Mouse (Mus musculus): ENCODE measurements around the gene Jkamp. TPM values are rescaled to one million over a fixed set of nuclear protein-coding genes. Genes with fewer than 3 reads are reported as not detected.

Jkamp gene
- polyA plus RNA-seq, 1 experiment from 2014 or later = 65.0 TPM

- Histone ChIP-seq H3K4me2 (ENCODE audit: low read depth, low read length) (no peak overlapping the region), H3K9ac (ENCODE audit: low read length) (no peak overlapping the region), H3K27me3 (ENCODE audit: control insufficient read depth, insufficient read depth, low read depth, low read length) (no peaks in the 10 kb centered on the region), H3K27ac (ENCODE audit: low read length) (no peak overlapping the region), H3K9me3 (ENCODE audit: control insufficient read depth, low read length) (peaks cover 4% of the 10 kb centered on the region), H3K4me1 (replicated peaks; ENCODE audit: control insufficient read depth, insufficient read depth, low read length) (no peaks in the 10 kb centered on the region), H3K4me3 (ENCODE audit: low read length) (no peak overlapping the region), H3K36me3 (ENCODE audit: control insufficient read depth, insufficient read depth, low read length) (no peaks in the 10 kb centered on the region)
- WGBS = 72% methylated on average over 6 of the region's 6 CpGs
- no peak for ATAC-seq (ENCODE audit: low read depth)
Observed at GRCm38 (mm10) chr12:72052571-72052970, 32.8 kb upstream of the Jkamp start.

GRCm38 (mm10) chr12:72053303-72053702 lies 32.1 kb upstream of the Jkamp start:
- H3K4me3 ChIP-seq (ENCODE audit: low read length) = no peak overlapping the region
- H3K36me3 ChIP-seq (ENCODE audit: control insufficient read depth, insufficient read depth, low read length) = no peaks in the 10 kb centered on the region
- H3K9me3 ChIP-seq (ENCODE audit: control insufficient read depth, low read length) = peaks cover 4% of the 10 kb centered on the region
- no peaks in the 10 kb centered on the region for H3K4me1 ChIP-seq (replicated peaks; ENCODE audit: control insufficient read depth, insufficient read depth, low read length)
- ATAC-seq (ENCODE audit: low read depth) = no peak
- H3K27me3 ChIP-seq (ENCODE audit: control insufficient read depth, insufficient read depth, low read depth, low read length) = no peaks in the 10 kb centered on the region
- H3K4me2 ChIP-seq (ENCODE audit: low read depth, low read length) = no peak overlapping the region
- WGBS = 34% methylated on average over 6 of the region's 6 CpGs
- H3K9ac ChIP-seq (ENCODE audit: low read length) = no peak overlapping the region
- no peak overlapping the region for H3K27ac ChIP-seq (ENCODE audit: low read length)

- peaks cover 4% of the 10 kb centered on the region for H3K9me3 ChIP-seq (ENCODE audit: control insufficient read depth, low read length)
- 36% methylated on average over 6 of the region's 6 CpGs for WGBS
- H3K4me2 ChIP-seq (ENCODE audit: low read depth, low read length) = no peak overlapping the region
- no peak overlapping the region for H3K4me3 ChIP-seq (ENCODE audit: low read length)
- H3K9ac ChIP-seq (ENCODE audit: low read length) = no peak overlapping the region
- no peak for ATAC-seq (ENCODE audit: low read depth)
- H3K4me1 ChIP-seq (replicated peaks; ENCODE audit: control insufficient read depth, insufficient read depth, low read length) = no peaks in the 10 kb centered on the region
- H3K27ac ChIP-seq (ENCODE audit: low read length) = no peak overlapping the region
- H3K27me3 ChIP-seq (ENCODE audit: control insufficient read depth, insufficient read depth, low read depth, low read length) = no peaks in the 10 kb centered on the region
- H3K36me3 ChIP-seq (ENCODE audit: control insufficient read depth, insufficient read depth, low read length) = no peaks in the 10 kb centered on the region
Observed at GRCm38 (mm10) chr12:72053851-72054250, 31.5 kb upstream of the Jkamp start.

- H3K27me3 ChIP-seq (ENCODE audit: control insufficient read depth, insufficient read depth, low read depth, low read length) = no peaks in the 10 kb centered on the region
- no peaks in the 10 kb centered on the region for H3K9me3 ChIP-seq (ENCODE audit: control insufficient read depth, low read length)
- H3K4me1 ChIP-seq (replicated peaks; ENCODE audit: control insufficient read depth, insufficient read depth, low read length) = no peaks in the 10 kb centered on the region
- H3K4me3 ChIP-seq (ENCODE audit: low read length) = no peak overlapping the region
- no peak overlapping the region for H3K27ac ChIP-seq (ENCODE audit: low read length)
- no peak overlapping the region for H3K4me2 ChIP-seq (ENCODE audit: low read depth, low read length)
- no peaks in the 10 kb centered on the region for H3K36me3 ChIP-seq (ENCODE audit: control insufficient read depth, insufficient read depth, low read length)
- no peak for ATAC-seq (ENCODE audit: low read depth)
- 68% methylated on average over 1 of the region's 1 CpGs for WGBS
- H3K9ac ChIP-seq (ENCODE audit: low read length) = no peak overlapping the region
Observed at GRCm38 (mm10) chr12:72057780-72058179, 27.6 kb upstream of the Jkamp start.

- Histone ChIP-seq H3K4me1 (replicated peaks; ENCODE audit: control insufficient read depth, insufficient read depth, low read length) (peaks cover 4% of the 10 kb centered on the region; the same call in 1 of the 2 replicates), H3K4me3 (ENCODE audit: low read length) (peak overlapping the region; percentile 74), H3K27me3 (ENCODE audit: control insufficient read depth, insufficient read depth, low read depth, low read length) (peaks cover 12% of the 10 kb centered on the region), H3K36me3 (ENCODE audit: control insufficient read depth, insufficient read depth, low read length) (0 out of 2 replicates have a peak, but pooled peaks cover 3% of the 10 kb centered on the region), H3K4me2 (ENCODE audit: low read depth, low read length) (peak overlapping the region; percentile 99), H3K27ac (ENCODE audit: low read length) (no peak overlapping the region), H3K9ac (ENCODE audit: low read length) (peak overlapping the region; percentile 2; the same call in 1 of the 2 replicates), H3K9me3 (ENCODE audit: control insufficient read depth, low read length) (no peaks in the 10 kb centered on the region)
- 5% methylated on average over 40 of the region's 40 CpGs for WGBS
- peak; percentile 76 for ATAC-seq (ENCODE audit: low read depth)
Observed at GRCm38 (mm10) chr12:72069626-72070326, 15.6 kb upstream of the Jkamp start.

GRCm38 (mm10) chr12:72070327-72071269 lies 14.8 kb upstream of the Jkamp start, which contains the start of gene Gpr135:
Gene Gpr135, minus strand, starts transcription at chr12:72071125.
- WGBS = 1% methylated on average over 91 of the region's 94 CpGs
- Histone ChIP-seq H3K27me3 (ENCODE audit: control insufficient read depth, insufficient read depth, low read depth, low read length) (peaks cover 12% of the 10 kb centered on the region), H3K9me3 (ENCODE audit: control insufficient read depth, low read length) (no peaks in the 10 kb centered on the region), H3K4me3 (ENCODE audit: low read length) (peak within 1 kb of the TSS; percentile 74), H3K4me1 (replicated peaks; ENCODE audit: control insufficient read depth, insufficient read depth, low read length) (peaks cover 4% of the 10 kb centered on the region; the same call in 1 of the 2 replicates), H3K36me3 (ENCODE audit: control insufficient read depth, insufficient read depth, low read length) (0 out of 2 replicates have a peak, but pooled peaks cover 4% of the 10 kb centered on the region), H3K4me2 (ENCODE audit: low read depth, low read length) (peak within 1 kb of the TSS; percentile 99), H3K9ac (ENCODE audit: low read length) (peak within 1 kb of the TSS; percentile 68), H3K27ac (ENCODE audit: low read length) (no peak within 1 kb of the TSS)
- peak; percentile 93 for ATAC-seq (ENCODE audit: low read depth)

GRCm38 (mm10) chr12:72078248-72078647 lies 7.1 kb upstream of the Jkamp start:
- H3K4me3 ChIP-seq (ENCODE audit: low read length) = no peak overlapping the region
- no peak for ATAC-seq (ENCODE audit: low read depth)
- no peaks in the 10 kb centered on the region for H3K9me3 ChIP-seq (ENCODE audit: control insufficient read depth, low read length)
- H3K4me1 ChIP-seq (replicated peaks; ENCODE audit: control insufficient read depth, insufficient read depth, low read length) = peaks cover 5% of the 10 kb centered on the region
- no peak overlapping the region for H3K4me2 ChIP-seq (ENCODE audit: low read depth, low read length)
- 0 out of 2 replicates have a peak, but pooled peaks cover 5% of the 10 kb centered on the region for H3K36me3 ChIP-seq (ENCODE audit: control insufficient read depth, insufficient read depth, low read length)
- no peak overlapping the region for H3K27ac ChIP-seq (ENCODE audit: low read length)
- 87% methylated on average over 3 of the region's 3 CpGs for WGBS
- H3K27me3 ChIP-seq (ENCODE audit: control insufficient read depth, insufficient read depth, low read depth, low read length) = no peaks in the 10 kb centered on the region
- H3K9ac ChIP-seq (ENCODE audit: low read length) = no peak overlapping the region

GRCm38 (mm10) chr12:72081961-72082360 lies 3.4 kb upstream of the Jkamp start:
- ATAC-seq (ENCODE audit: low read depth) = no peak
- Histone ChIP-seq H3K27me3 (ENCODE audit: control insufficient read depth, insufficient read depth, low read depth, low read length) (no peaks in the 10 kb centered on the region), H3K9ac (ENCODE audit: low read length) (no peak overlapping the region), H3K36me3 (ENCODE audit: control insufficient read depth, insufficient read depth, low read length) (no peaks in the 10 kb centered on the region), H3K4me2 (ENCODE audit: low read depth, low read length) (peak overlapping the region; percentile 48), H3K4me3 (ENCODE audit: low read length) (no peak overlapping the region), H3K4me1 (replicated peaks; ENCODE audit: control insufficient read depth, insufficient read depth, low read length) (peaks cover 15% of the 10 kb centered on the region), H3K9me3 (ENCODE audit: control insufficient read depth, low read length) (no peaks in the 10 kb centered on the region), H3K27ac (ENCODE audit: low read length) (no peak overlapping the region)
- 58% methylated on average over 3 of the region's 3 CpGs for WGBS

- Histone ChIP-seq H3K4me2 (ENCODE audit: low read depth, low read length) (peak overlapping the region; percentile 48), H3K27ac (ENCODE audit: low read length) (no peak overlapping the region), H3K9me3 (ENCODE audit: control insufficient read depth, low read length) (no peaks in the 10 kb centered on the region), H3K9ac (ENCODE audit: low read length) (peak overlapping the region; percentile 43; the same call in 1 of the 2 replicates), H3K4me3 (ENCODE audit: low read length) (peak overlapping the region; percentile 22), H3K4me1 (replicated peaks; ENCODE audit: control insufficient read depth, insufficient read depth, low read length) (peaks cover 17% of the 10 kb centered on the region), H3K27me3 (ENCODE audit: control insufficient read depth, insufficient read depth, low read depth, low read length) (no peaks in the 10 kb centered on the region), H3K36me3 (ENCODE audit: control insufficient read depth, insufficient read depth, low read length) (no peaks in the 10 kb centered on the region)
- WGBS = 14% methylated on average over 18 of the region's 18 CpGs
- ATAC-seq (ENCODE audit: low read depth) = no peak
Observed at GRCm38 (mm10) chr12:72082370-72082769, 3.0 kb upstream of the Jkamp start.

All from lung, embryonic 16.5 days (tissue).